Mouse (Mus musculus): ENCODE measurements around the gene Krt25.

Gene Krt25

DNA sequence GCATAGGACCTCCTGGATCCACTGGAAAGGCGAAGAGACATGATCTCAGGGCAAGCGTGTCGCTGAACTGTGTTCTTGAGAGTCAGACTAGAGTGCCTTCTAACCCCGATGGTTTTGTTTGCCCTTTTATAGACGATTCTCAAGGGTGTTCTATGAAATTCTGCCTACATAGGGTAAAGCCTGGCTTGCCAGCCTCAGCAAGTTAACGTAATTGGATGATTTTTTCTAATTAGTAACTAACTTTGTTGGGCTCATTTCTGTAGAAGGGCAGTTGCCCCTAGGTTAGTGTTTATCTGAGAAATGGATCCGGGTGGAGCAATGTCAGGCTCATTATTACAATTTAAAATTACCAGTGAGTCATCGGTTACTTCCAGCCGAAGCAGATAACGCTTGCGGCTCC lies at the start of gene Krt25:
Gene Krt25 (minus strand): TSS at position 101 of the 400 bp plus-strand sequence.
- no peak for DNase-seq

DNA sequence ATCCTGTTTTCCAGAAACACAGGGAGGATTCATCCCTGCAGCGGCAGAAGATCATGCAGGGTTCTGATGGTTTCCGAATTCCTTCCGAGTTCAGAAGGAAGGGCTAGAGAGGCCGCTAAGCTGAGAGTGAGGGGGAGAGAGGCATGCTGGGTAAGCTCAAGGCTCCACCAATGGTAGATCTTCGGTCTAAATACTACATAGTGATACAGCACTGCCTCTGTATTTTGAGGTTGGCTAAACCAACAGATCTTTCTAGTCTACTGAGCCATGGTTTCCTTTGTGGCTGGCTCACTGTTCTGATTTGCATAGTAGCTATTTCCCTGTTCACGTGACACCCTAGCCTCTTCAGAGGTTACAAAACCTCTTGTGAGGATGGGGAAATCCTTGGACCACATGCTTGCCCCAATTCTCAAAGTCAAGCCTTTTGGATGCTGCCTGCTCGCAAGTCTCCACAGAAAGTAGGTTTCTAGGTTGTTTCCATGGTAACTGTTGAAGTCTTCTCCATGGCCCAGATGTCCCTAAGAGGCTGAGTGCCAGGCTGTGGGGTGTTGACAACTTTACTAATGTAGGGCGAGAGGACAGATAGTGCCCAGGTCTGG lies 47.2 kb upstream of the Krt25 start:
- DNase-seq, result peak; percentile 51

- no peak for DNase-seq
These were observed 46.5 kb upstream of the Krt25 start for GRCm38 (mm10) chr11:99369229-99369628.

DNA sequence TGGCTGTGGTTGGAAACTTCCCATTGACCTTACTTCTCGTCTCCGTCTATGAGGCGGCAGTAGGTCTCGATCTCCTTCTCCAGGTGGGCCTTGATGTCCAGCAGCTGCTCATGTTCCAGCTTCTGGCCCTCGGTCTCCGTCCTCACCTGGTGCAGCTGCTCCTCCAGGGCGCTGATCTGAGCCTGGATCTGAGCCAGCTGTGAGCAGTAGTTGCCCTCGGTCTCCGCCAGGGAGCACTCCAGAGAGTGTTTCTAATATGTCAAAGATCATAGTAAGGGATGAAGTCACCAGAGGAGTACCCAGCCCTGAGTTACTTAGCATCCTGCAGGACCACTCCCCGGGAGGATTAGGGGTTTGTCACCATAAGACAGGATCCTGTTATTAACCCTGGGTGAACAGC lies 44.0 kb upstream of the Krt25 start:
- DNase-seq, result no peak

DNA sequence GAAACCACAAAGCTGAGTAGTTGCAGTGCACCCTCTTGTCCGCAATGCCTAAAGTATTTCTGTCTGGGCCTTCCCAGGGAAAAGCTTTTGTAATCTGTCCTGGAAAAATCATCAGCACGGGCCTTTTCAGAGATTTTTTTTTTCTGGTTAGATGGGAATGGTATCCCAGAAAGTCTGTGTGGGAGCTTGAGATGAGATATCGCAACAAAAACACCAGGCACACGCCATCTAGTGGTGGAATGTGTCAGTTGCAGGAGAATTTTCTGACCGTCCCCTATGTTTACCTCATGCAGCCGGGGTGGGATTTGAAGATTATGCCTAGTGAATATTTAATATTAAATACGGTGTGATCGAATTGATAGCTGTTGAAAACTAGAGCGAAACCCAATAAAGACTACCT lies 41.7 kb upstream of the Krt25 start:
- peak; percentile 27 for DNase-seq

GRCm38 (mm10) chr11:99361423-99361822 lies 38.7 kb upstream of the Krt25 start:
- DNase-seq, result no peak

DNA sequence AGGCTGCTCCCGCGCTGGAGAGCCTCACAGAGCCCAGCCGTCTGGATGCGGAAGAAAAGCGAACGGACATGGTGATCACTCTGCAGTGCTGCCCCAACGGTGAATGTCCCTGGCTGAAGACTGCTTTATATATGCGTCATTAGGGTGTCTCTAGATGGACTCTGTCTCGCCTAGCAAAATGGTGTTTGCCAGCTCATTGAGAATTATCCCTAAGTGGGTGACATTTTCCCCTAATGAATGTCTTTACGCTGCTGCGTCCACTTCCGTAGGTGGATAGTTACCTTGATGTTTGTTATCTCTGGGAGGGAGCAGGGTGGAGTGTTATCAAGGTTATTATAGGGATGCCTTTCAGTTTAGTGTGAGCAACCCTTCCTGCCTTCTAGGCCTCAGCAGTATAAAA lies 28.3 kb upstream of the Krt25 start, which contains the start of gene Krt27:
Gene Krt27 (minus strand): TSS at position 101 of the 400 bp plus-strand sequence.
- no peak for DNase-seq

- no peak for DNase-seq
These were observed 16.6 kb upstream of the Krt25 start for GRCm38 (mm10) chr11:99339299-99339847.

DNA sequence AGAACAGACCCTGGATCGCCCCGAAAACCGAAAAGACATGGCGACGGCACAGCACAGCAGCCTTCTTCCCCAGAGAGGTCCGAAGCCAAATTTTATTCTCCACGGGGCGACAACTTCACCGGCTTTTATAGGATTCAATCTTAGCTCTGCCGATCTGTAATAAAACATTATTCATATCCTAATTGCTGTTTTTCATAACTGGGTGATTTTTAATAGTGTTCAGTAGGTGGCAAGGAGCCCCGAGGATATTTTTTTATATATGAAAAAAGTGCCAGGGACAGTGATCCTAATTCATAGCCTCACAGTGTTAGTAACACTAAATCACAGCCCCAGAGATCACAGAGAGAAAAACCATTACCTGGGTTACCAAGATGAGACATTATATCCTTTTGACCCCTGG lies 15.1 kb upstream of the Krt25 start, which contains the start of gene Krt26:
Gene Krt26 (minus strand): TSS at position 101 of the 400 bp plus-strand sequence.
- no peak for DNase-seq

DNA sequence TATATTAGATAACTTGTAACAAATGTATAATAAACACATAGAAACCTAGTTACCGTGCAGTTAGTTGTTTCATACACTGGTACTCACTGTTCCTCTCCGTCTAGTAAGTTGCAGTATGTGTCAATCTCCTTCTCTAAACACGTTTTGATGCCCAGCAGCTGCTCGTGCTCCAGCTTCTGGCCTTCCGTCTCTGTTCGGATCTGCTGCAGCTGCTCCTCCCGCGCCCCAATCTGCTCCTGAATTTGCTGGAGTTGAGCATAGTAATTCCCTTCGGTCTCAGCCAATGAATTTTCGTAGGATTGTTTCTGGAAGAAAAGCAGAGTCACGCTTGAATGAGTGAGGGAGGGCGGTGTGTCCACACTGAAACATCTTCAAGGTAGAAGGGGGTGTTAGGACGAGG lies 10.7 kb upstream of the Krt25 start:
- DNase-seq, result peak; percentile 86

DNA sequence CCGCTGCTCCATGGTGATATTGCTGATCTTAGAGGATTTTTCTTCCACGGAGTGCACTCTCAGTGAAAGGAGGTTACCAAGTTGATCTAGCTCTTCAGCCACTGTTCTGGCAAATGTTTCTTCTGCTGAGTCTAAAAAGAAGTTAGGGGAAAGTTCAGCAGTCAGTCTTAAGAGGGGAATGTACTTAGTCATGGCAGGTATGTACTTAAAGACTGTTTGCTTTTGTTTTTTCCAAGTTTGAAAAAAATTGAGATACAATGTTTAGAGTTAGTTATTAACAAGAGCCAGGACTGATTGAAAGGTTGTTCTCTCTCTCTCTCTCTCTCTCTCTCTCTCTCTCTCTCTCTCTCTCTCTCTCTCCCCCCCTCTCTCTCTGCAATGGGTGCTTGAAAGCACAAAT lies 6.9 kb upstream of the Krt25 start:
- DNase-seq, result no peak

- no peak for DNase-seq
These were observed 1.7 kb downstream of the Krt25 start for GRCm38 (mm10) chr11:99321094-99321493.

GRCm38 (mm10) chr11:99319127-99319526 lies 3.6 kb downstream of the Krt25 start:
- no peak for DNase-seq

- no peak for DNase-seq
These were observed 6.2 kb downstream of the Krt25 start for GRCm38 (mm10) chr11:99316543-99316942.

GRCm38 (mm10) chr11:99314594-99314993 lies 8.2 kb downstream of the Krt25 start:
- DNase-seq, result no peak

- DNase-seq, result no peak
These were observed 11.9 kb downstream of the Krt25 start for GRCm38 (mm10) chr11:99310882-99311281.

- DNase-seq, result peak; percentile 44
These were observed 15.2 kb downstream of the Krt25 start for GRCm38 (mm10) chr11:99307579-99307978.

GRCm38 (mm10) chr11:99295039-99295438 lies 27.7 kb downstream of the Krt25 start:
- no peak for DNase-seq

GRCm38 (mm10) chr11:99292846-99293245 lies 29.9 kb downstream of the Krt25 start:
- peak; percentile 20 for DNase-seq

DNA sequence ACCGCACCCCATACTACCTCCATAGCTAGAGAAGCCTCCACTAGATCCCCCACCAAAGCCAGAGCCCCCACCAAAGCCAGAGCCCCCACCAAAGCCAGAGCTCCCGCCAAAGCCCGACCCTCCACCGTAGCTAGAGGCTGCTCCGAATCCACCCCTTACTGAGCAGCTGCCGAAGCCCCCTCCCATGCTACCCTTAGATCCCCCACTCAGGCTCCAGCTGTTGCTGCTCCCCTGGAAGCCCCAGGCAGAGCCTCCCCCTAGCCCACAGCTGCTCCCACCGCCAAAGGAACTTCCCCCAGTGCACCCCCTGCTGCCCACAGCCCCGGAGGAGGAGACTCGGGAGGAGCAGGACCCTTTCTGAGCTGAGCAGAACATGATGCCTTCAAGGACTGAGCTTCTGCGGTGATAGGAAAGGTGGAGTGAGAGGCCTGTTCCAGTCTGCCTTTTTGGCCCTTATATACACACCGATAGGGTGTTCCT lies 37.9 kb downstream of the Krt25 start, which contains the start of gene Krt24:
Gene Krt24 (minus strand): TSS at position 430 of the 480 bp plus-strand sequence.
- no peak for DNase-seq

DNA sequence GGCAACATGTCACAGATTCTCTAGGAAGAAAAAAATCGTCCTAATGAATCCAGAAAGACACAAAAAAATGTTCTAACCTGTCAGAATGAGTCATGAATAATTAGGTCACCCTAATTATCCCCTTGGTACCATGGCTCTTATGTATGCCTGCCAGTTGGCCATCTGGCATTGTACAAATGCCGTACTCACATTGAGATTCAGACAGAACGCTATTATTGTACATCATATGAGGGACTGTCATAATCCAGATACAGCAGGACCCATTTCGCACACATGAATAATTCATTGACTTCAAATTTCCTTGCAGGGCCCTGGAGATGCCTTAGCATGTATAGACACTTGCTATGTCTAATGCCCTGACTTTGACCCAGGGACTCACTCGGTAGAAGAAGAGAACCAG lies 38.7 kb downstream of the Krt25 start:
- peak; percentile 29 for DNase-seq

DNA sequence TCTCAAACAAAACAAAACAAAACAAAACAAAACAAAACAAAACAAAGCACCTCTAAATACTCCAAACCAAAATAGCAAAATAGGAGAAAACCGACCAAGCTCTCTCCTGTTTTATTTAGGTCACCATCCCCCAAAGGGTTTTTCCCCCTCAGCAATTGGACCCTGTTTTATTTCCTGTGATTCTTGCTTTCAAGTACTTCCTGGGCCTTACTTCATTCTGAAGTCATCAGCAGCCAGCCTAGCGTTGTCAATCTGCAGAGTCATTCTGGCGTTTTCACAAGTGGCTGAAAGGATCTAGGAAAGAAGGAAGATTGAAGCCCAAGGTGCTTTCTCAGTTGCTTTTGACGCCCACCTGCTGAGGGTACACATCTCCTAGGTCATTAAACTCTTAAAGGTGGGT lies 39.4 kb downstream of the Krt25 start:
- DNase-seq, result no peak

GRCm38 (mm10) chr11:99281116-99281515 lies 41.6 kb downstream of the Krt25 start:
- no peak for DNase-seq

GRCm38 (mm10) chr11:99279986-99280385 lies 42.8 kb downstream of the Krt25 start:
- no peak for DNase-seq

DNA sequence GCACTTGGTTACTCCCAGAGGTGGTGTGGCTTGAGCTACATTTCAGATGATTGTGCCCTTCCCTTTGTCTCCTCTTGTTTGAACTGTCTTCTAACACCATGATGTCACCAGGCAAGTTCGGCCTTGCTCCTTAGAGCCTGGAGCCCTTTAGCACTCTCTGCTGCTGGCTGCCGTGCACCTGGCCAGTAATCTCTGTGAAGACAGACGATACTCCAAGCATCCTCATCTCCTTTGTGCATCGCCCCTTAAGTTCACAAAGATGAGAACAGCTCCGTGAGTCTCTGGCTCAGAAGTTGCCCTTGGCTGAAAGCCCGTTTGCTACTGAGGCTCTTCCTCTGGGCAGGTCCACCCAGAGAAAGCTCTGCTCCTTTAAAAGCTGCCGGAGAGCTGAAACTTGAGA lies 46.0 kb downstream of the Krt25 start:
- DNase-seq, result no peak
